Mouse (Mus musculus): Measurements from ENCODE around the gene Sec13.

- TF ChIP-seq CTCF (IDR thresholded peaks at IDR 0.05; ENCODE audit: low read depth, low read length) (no peak), POLR2A (IDR thresholded peaks at IDR 0.05; ENCODE audit: extremely low read depth, insufficient read depth, low read length) (no peak)
Measured at GRCm38 (mm10) chr6:113728181-113728580, 12.4 kb downstream of the Sec13 start.

Data from liver, adult 2 months (tissue).